ENCODE assay signal across 8 mouse cellular contexts in genomic region chr6:8948471-8949411, GRCm38 (mm10). TPM values are rescaled to one million over a fixed set of nuclear protein-coding genes. Genes with fewer than 3 reads are reported as not detected.
DNase-seq lines count a peak whose midpoint lies in the region; ATAC-seq and TF ChIP-seq lines count a peak whose summit lies in the region.

No protein-coding gene starts in this region.

- H3K9ac ChIP-seq in heart, embryonic 15.5 days = no peak overlapping the region
- no peak overlapping the region for H3K9ac ChIP-seq in kidney, postnatal 0 days (ENCODE audit: low read depth, low read length)

- no peak for ATAC-seq in G1E (ENCODE audit: extremely low read depth, insufficient number of reproducible peaks, low FRiP score, poor library complexity, severe bottlenecking)
- peak; percentile 47; the same call in 1 of the 2 replicates for ATAC-seq in heart, embryonic 15.5 days (replicated peaks; ENCODE audit: insufficient number of reproducible peaks, insufficient read depth, low FRiP score, low read depth)
- peak; percentile 80 for ATAC-seq in kidney, postnatal 0 days (replicated peaks; ENCODE audit: low FRiP score, low read depth)
- no peak for ATAC-seq in CD4-positive, CD25-positive, alpha-beta regulatory T cell, adult 4 months

- H3K27ac ChIP-seq in heart, embryonic 15.5 days = no peak overlapping the region
- no peak overlapping the region for H3K27ac ChIP-seq in kidney, postnatal 0 days
- H3K27ac ChIP-seq in midbrain, embryonic 10.5 days (replicated peaks) = no peak overlapping the region

- H3K4me2 ChIP-seq in heart, embryonic 15.5 days = peak overlapping the region; percentile 56
- peak overlapping the region; percentile 46 for H3K4me2 ChIP-seq in kidney, postnatal 0 days (ENCODE audit: low read length)

- H3K27me3 ChIP-seq in G1E (ENCODE audit: insufficient read depth, low read length) = peaks cover 17% of the 10 kb centered on the region; the same call in 1 of the 2 replicates
- peaks cover 75% of the 10 kb centered on the region for H3K27me3 ChIP-seq in heart, embryonic 15.5 days
- H3K27me3 ChIP-seq in kidney, postnatal 0 days (ENCODE audit: insufficient read depth, low read length) = peaks cover 58% of the 10 kb centered on the region
- H3K27me3 ChIP-seq in midbrain, embryonic 10.5 days (ENCODE audit: low read depth, poor library complexity, severe bottlenecking) = peaks cover 78% of the 10 kb centered on the region

- no peaks in the 10 kb centered on the region for H3K4me1 ChIP-seq in G1E (ENCODE audit: insufficient read depth, low read depth, low read length)
- H3K4me1 ChIP-seq in heart, embryonic 15.5 days (replicated peaks) = peaks cover 25% of the 10 kb centered on the region
- peaks cover 7% of the 10 kb centered on the region; the same call in 1 of the 2 replicates for H3K4me1 ChIP-seq in kidney, postnatal 0 days (replicated peaks; ENCODE audit: insufficient read depth, low read length)
- H3K4me1 ChIP-seq in midbrain, embryonic 10.5 days = peaks cover 39% of the 10 kb centered on the region

- H3K9me3 ChIP-seq in G1E (replicated peaks) = no peaks in the 10 kb centered on the region
- no peaks in the 10 kb centered on the region for H3K9me3 ChIP-seq in heart, embryonic 15.5 days (replicated peaks)
- no peaks in the 10 kb centered on the region for H3K9me3 ChIP-seq in kidney, postnatal 0 days (replicated peaks; ENCODE audit: low read length)
- no peaks in the 10 kb centered on the region for H3K9me3 ChIP-seq in midbrain, embryonic 10.5 days (replicated peaks)

- no peaks in the 10 kb centered on the region for H3K36me3 ChIP-seq in G1E (replicated peaks)
- H3K36me3 ChIP-seq in heart, embryonic 15.5 days = no peaks in the 10 kb centered on the region
- no peaks in the 10 kb centered on the region for H3K36me3 ChIP-seq in kidney, postnatal 0 days (ENCODE audit: insufficient read depth, low read length)
- H3K36me3 ChIP-seq in midbrain, embryonic 10.5 days = no peaks in the 10 kb centered on the region

- peak; percentile 6 to 30 for DNase-seq in heart, adult 18-20 months
- DNase-seq in heart, adult 9 months (ENCODE audit: low spot score in 2 of 2) = no peak
- peak; percentile 19 for DNase-seq in G1E (ENCODE audit: low spot score)
- DNase-seq in cerebellum, postnatal 4 days (ENCODE audit: low spot score in 2 of 2) = peak; percentile 39 to 49
- peak; percentile 77 for DNase-seq in kidney, postnatal 0 days (ENCODE audit: low spot score)
- DNase-seq in midbrain, embryonic 10.5 days (ENCODE audit: low spot score) = peak; percentile 76

- WGBS in heart, embryonic 15.5 days = under 1% methylated on average over 68 of the region's 68 CpGs
- WGBS in kidney, postnatal 0 days = under 1% methylated on average over 68 of the region's 68 CpGs
- WGBS in midbrain, embryonic 10.5 days = under 1% methylated on average over 68 of the region's 68 CpGs

- TF ChIP-seq CTCF in G1E (IDR thresholded peaks at IDR 0.05; ENCODE audit: low read depth, low read length) = no peak
- TF ChIP-seq CTCF in kidney, postnatal 0 days (IDR thresholded peaks at IDR 0.05; ENCODE audit: low read depth) = peak; percentile 28; the same call in 1 of the 2 replicates

- no peak overlapping the region for H3K4me3 ChIP-seq in G1E (ENCODE audit: low read depth, low read length)
- peak overlapping the region; percentile 34 for H3K4me3 ChIP-seq in heart, embryonic 15.5 days
- peak overlapping the region; percentile 17 for H3K4me3 ChIP-seq in kidney, postnatal 0 days (replicated peaks; ENCODE audit: low read depth, low read length)
- peak overlapping the region; percentile 61 for H3K4me3 ChIP-seq in midbrain, embryonic 10.5 days

RNA-seq across cellular contexts. Expression of gene Nxph1, which starts 0.5 kb away (rescaled TPM):
- total RNA-seq in heart, adult 18-20 months (2021) = under 1 TPM in 1 of 2 experiments, not detected in 1; 0.13 TPM
- total RNA-seq in G1E (2014; fragmentation: Nextera tagmentation) (not detected in 2 replicates), G1E (2017) (0.11 and 0.12 TPM in 2 replicates)
- polyA plus RNA-seq in G1E (2012) = not detected in 2 replicates
- 0.14 and 0.47 TPM in 2 replicates for polyA plus RNA-seq in heart, embryonic 15.5 days (2015; fragmentation: Nextera tagmentation; extraction: Ambion mirVana)
- 0.06 TPM in 1 of 2 replicates, not detected in the other for polyA plus RNA-seq in kidney, postnatal 0 days (2015; fragmentation: Nextera tagmentation; extraction: Ambion mirVana)
- 0.72 and 2.0 TPM in 2 replicates for polyA plus RNA-seq in midbrain, embryonic 10.5 days (2016; fragmentation: Nextera tagmentation; extraction: Ambion mirVana)
- polyA plus RNA-seq in CD4-positive, CD25-positive, alpha-beta regulatory T cell, adult 4 months (2017; shearing (Covaris generic)) = not detected

Comparison
In these comparisons a context has a peak if more than half of its experiments do, and no peak if none do; other contexts are left out.
1. DNase-seq: peak in heart, adult 18-20 months (2 of 2), G1E (single experiment), cerebellum, postnatal 4 days (2 of 2), kidney, postnatal 0 days (single experiment) and midbrain, embryonic 10.5 days (single experiment); none in heart, adult 9 months (0 of 2).
2. ATAC-seq: peak in heart, embryonic 15.5 days (single experiment) and kidney, postnatal 0 days (single experiment); none in G1E (single experiment) and CD4-positive, CD25-positive, alpha-beta regulatory T cell, adult 4 months (single experiment).